Mouse (Mus musculus): ENCODE measurements at regions not wholly inside any gene's neighbourhood (a gene's known extent, or its start where the extent isn't known, plus 50 kb on each side); places are given as distances from the start of the nearest gene placed in this dataset.

GRCm38 (mm10) chr2:108753494-108754225 lies 526.9 kb upstream of the Kif18a start:
- 66% methylated on average over 3 of the region's 3 CpGs for WGBS
- H3K4me2 ChIP-seq (replicated peaks; ENCODE audit: low read depth, low read length): no peak overlapping the region
- no peak overlapping the region for H3K4me3 ChIP-seq (ENCODE audit: low read depth, low read length)
- H3K36me3 ChIP-seq (ENCODE audit: control insufficient read depth, insufficient read depth, low read length): no peaks in the 10 kb centered on the region
- no peaks in the 10 kb centered on the region for H3K4me1 ChIP-seq (replicated peaks; ENCODE audit: control insufficient read depth, insufficient read depth, low read length)
- H3K27me3 ChIP-seq (ENCODE audit: control insufficient read depth, insufficient read depth, low read length): no peaks in the 10 kb centered on the region
- ATAC-seq (ENCODE audit: low FRiP score) (no peak), DNase-seq (ENCODE audit: low spot score) (no peak)
- H3K27ac ChIP-seq (ENCODE audit: low read depth, low read length): no peak overlapping the region
- H3K9me3 ChIP-seq (ENCODE audit: control insufficient read depth, low read length): no peaks in the 10 kb centered on the region
- no peak overlapping the region for H3K9ac ChIP-seq (ENCODE audit: low read depth, low read length)

- Histone ChIP-seq H3K4me2 (replicated peaks; ENCODE audit: low read depth, low read length) (no peak overlapping the region), H3K36me3 (ENCODE audit: control insufficient read depth, insufficient read depth, low read length) (no peaks in the 10 kb centered on the region), H3K9me3 (ENCODE audit: control insufficient read depth, low read length) (no peaks in the 10 kb centered on the region), H3K9ac (ENCODE audit: low read depth, low read length) (no peak overlapping the region), H3K27ac (ENCODE audit: low read depth, low read length) (no peak overlapping the region), H3K27me3 (ENCODE audit: control insufficient read depth, insufficient read depth, low read length) (no peaks in the 10 kb centered on the region), H3K4me1 (replicated peaks; ENCODE audit: control insufficient read depth, insufficient read depth, low read length) (no peaks in the 10 kb centered on the region), H3K4me3 (ENCODE audit: low read depth, low read length) (no peak overlapping the region)
- DNase-seq (ENCODE audit: low spot score) (no peak), ATAC-seq (ENCODE audit: low FRiP score) (no peak)
- WGBS: 92% methylated on average over 1 of the region's 1 CpGs
These were observed 524.7 kb upstream of the Kif18a start for GRCm38 (mm10) chr2:108755821-108756220.

- Histone ChIP-seq H3K4me3 (ENCODE audit: low read depth, low read length) (no peak overlapping the region), H3K27me3 (ENCODE audit: control insufficient read depth, insufficient read depth, low read length) (no peaks in the 10 kb centered on the region), H3K36me3 (ENCODE audit: control insufficient read depth, insufficient read depth, low read length) (no peaks in the 10 kb centered on the region), H3K9ac (ENCODE audit: low read depth, low read length) (no peak overlapping the region), H3K9me3 (ENCODE audit: control insufficient read depth, low read length) (no peaks in the 10 kb centered on the region), H3K27ac (ENCODE audit: low read depth, low read length) (no peak overlapping the region), H3K4me2 (replicated peaks; ENCODE audit: low read depth, low read length) (no peak overlapping the region), H3K4me1 (replicated peaks; ENCODE audit: control insufficient read depth, insufficient read depth, low read length) (no peaks in the 10 kb centered on the region)
- 95% methylated on average over 1 of the region's 1 CpGs for WGBS
- DNase-seq (ENCODE audit: low spot score) (no peak), ATAC-seq (ENCODE audit: low FRiP score) (no peak)
These were observed 524.3 kb upstream of the Kif18a start for GRCm38 (mm10) chr2:108756251-108756650.

- H3K9ac ChIP-seq (ENCODE audit: low read depth, low read length): no peak overlapping the region
- no peaks in the 10 kb centered on the region for H3K36me3 ChIP-seq (ENCODE audit: control insufficient read depth, insufficient read depth, low read length)
- H3K9me3 ChIP-seq (ENCODE audit: control insufficient read depth, low read length): no peaks in the 10 kb centered on the region
- no peaks in the 10 kb centered on the region for H3K4me1 ChIP-seq (replicated peaks; ENCODE audit: control insufficient read depth, insufficient read depth, low read length)
- DNase-seq (ENCODE audit: low spot score) (no peak), ATAC-seq (ENCODE audit: low FRiP score) (no peak)
- no peaks in the 10 kb centered on the region for H3K27me3 ChIP-seq (ENCODE audit: control insufficient read depth, insufficient read depth, low read length)
- H3K4me3 ChIP-seq (ENCODE audit: low read depth, low read length): no peak overlapping the region
- 82% methylated on average over 4 of the region's 4 CpGs for WGBS
- H3K4me2 ChIP-seq (replicated peaks; ENCODE audit: low read depth, low read length): no peak overlapping the region
- no peak overlapping the region for H3K27ac ChIP-seq (ENCODE audit: low read depth, low read length)
These were observed 515.8 kb upstream of the Kif18a start for GRCm38 (mm10) chr2:108764703-108765102.

- no peak overlapping the region for H3K9ac ChIP-seq (ENCODE audit: low read depth, low read length)
- WGBS: 82% methylated on average over 2 of the region's 2 CpGs
These were observed 514.1 kb upstream of the Kif18a start for GRCm38 (mm10) chr2:108766461-108766860.

GRCm38 (mm10) chr2:108770383-108770782 lies 510.2 kb upstream of the Kif18a start:
- DNase-seq (ENCODE audit: low spot score) (no peak), ATAC-seq (ENCODE audit: low FRiP score) (no peak)
- Histone ChIP-seq H3K27me3 (ENCODE audit: control insufficient read depth, insufficient read depth, low read length) (no peaks in the 10 kb centered on the region), H3K4me2 (replicated peaks; ENCODE audit: low read depth, low read length) (no peak overlapping the region), H3K9ac (ENCODE audit: low read depth, low read length) (no peak overlapping the region), H3K9me3 (ENCODE audit: control insufficient read depth, low read length) (no peaks in the 10 kb centered on the region), H3K4me3 (ENCODE audit: low read depth, low read length) (no peak overlapping the region), H3K4me1 (replicated peaks; ENCODE audit: control insufficient read depth, insufficient read depth, low read length) (no peaks in the 10 kb centered on the region), H3K27ac (ENCODE audit: low read depth, low read length) (no peak overlapping the region), H3K36me3 (ENCODE audit: control insufficient read depth, insufficient read depth, low read length) (no peaks in the 10 kb centered on the region)
- WGBS: 87% methylated on average over 1 of the region's 1 CpGs

More at GRCm38 (mm10) chr2:108766461-108766860, 514.1 kb upstream of the Kif18a start:
- no peak for DNase-seq (ENCODE audit: low spot score)
- Histone ChIP-seq H3K4me3 (ENCODE audit: low read depth, low read length) (no peak overlapping the region), H3K27me3 (ENCODE audit: control insufficient read depth, insufficient read depth, low read length) (no peaks in the 10 kb centered on the region), H3K9me3 (ENCODE audit: control insufficient read depth, low read length) (no peaks in the 10 kb centered on the region), H3K4me2 (replicated peaks; ENCODE audit: low read depth, low read length) (no peak overlapping the region), H3K4me1 (replicated peaks; ENCODE audit: control insufficient read depth, insufficient read depth, low read length) (no peaks in the 10 kb centered on the region), H3K36me3 (ENCODE audit: control insufficient read depth, insufficient read depth, low read length) (no peaks in the 10 kb centered on the region), H3K27ac (ENCODE audit: low read depth, low read length) (no peak overlapping the region)
- no peak for ATAC-seq (ENCODE audit: low FRiP score)

GRCm38 (mm10) chr2:108783457-108783856 lies 497.1 kb upstream of the Kif18a start:
- Histone ChIP-seq H3K4me1 (replicated peaks; ENCODE audit: control insufficient read depth, insufficient read depth, low read length) (no peaks in the 10 kb centered on the region), H3K9ac (ENCODE audit: low read depth, low read length) (no peak overlapping the region), H3K4me3 (ENCODE audit: low read depth, low read length) (no peak overlapping the region), H3K27me3 (ENCODE audit: control insufficient read depth, insufficient read depth, low read length) (no peaks in the 10 kb centered on the region), H3K9me3 (ENCODE audit: control insufficient read depth, low read length) (no peaks in the 10 kb centered on the region), H3K27ac (ENCODE audit: low read depth, low read length) (no peak overlapping the region), H3K4me2 (replicated peaks; ENCODE audit: low read depth, low read length) (no peak overlapping the region), H3K36me3 (ENCODE audit: control insufficient read depth, insufficient read depth, low read length) (no peaks in the 10 kb centered on the region)
- DNase-seq (ENCODE audit: low spot score): no peak
- ATAC-seq (ENCODE audit: low FRiP score): no peak

- no peak for DNase-seq (ENCODE audit: low spot score)
- Histone ChIP-seq H3K4me3 (ENCODE audit: low read depth, low read length) (no peak overlapping the region), H3K27me3 (ENCODE audit: control insufficient read depth, insufficient read depth, low read length) (no peaks in the 10 kb centered on the region), H3K27ac (ENCODE audit: low read depth, low read length) (no peak overlapping the region), H3K9ac (ENCODE audit: low read depth, low read length) (no peak overlapping the region), H3K4me2 (replicated peaks; ENCODE audit: low read depth, low read length) (no peak overlapping the region), H3K4me1 (replicated peaks; ENCODE audit: control insufficient read depth, insufficient read depth, low read length) (no peaks in the 10 kb centered on the region), H3K36me3 (ENCODE audit: control insufficient read depth, insufficient read depth, low read length) (no peaks in the 10 kb centered on the region), H3K9me3 (ENCODE audit: control insufficient read depth, low read length) (no peaks in the 10 kb centered on the region)
- WGBS: 88% methylated on average over 19 of the region's 19 CpGs
- no peak for ATAC-seq (ENCODE audit: low FRiP score)
These were observed 495.2 kb upstream of the Kif18a start for GRCm38 (mm10) chr2:108785161-108785957.

GRCm38 (mm10) chr2:108789166-108789565 lies 491.4 kb upstream of the Kif18a start:
- DNase-seq (ENCODE audit: low spot score) (no peak), ATAC-seq (ENCODE audit: low FRiP score) (no peak)
- Histone ChIP-seq H3K4me3 (ENCODE audit: low read depth, low read length) (no peak overlapping the region), H3K4me2 (replicated peaks; ENCODE audit: low read depth, low read length) (no peak overlapping the region), H3K27ac (ENCODE audit: low read depth, low read length) (no peak overlapping the region), H3K36me3 (ENCODE audit: control insufficient read depth, insufficient read depth, low read length) (no peaks in the 10 kb centered on the region), H3K9ac (ENCODE audit: low read depth, low read length) (no peak overlapping the region), H3K9me3 (ENCODE audit: control insufficient read depth, low read length) (no peaks in the 10 kb centered on the region), H3K4me1 (replicated peaks; ENCODE audit: control insufficient read depth, insufficient read depth, low read length) (no peaks in the 10 kb centered on the region), H3K27me3 (ENCODE audit: control insufficient read depth, insufficient read depth, low read length) (no peaks in the 10 kb centered on the region)
- 94% methylated on average over 7 of the region's 7 CpGs for WGBS

Data from hindbrain, embryonic 11.5 days (tissue).